Mouse (Mus musculus): ENCODE results near the gene Ccdc170.

GRCm38 (mm10) chr10:4565148-4565547, 82.8 kb downstream of the Ccdc170 start:
- TF ChIP-seq POLR2A (IDR thresholded peaks at IDR 0.05; ENCODE audit: low read depth, low read length) (no peak), CTCF (conservative IDR thresholded peaks at IDR 0.05; ENCODE audit: insufficient read depth, insufficient read length, low read depth, low read length) (no peak)

Measured in kidney, adult 2 months (tissue).